Mouse (Mus musculus): ENCODE measurements around the gene Limch1. TPM values are rescaled to one million over a fixed set of nuclear protein-coding genes. Genes with fewer than 3 reads are reported as not detected.

The Limch1 gene
- polyA plus RNA-seq, 1 experiment from 2014 or later, result 25.1 TPM

GRCm38 (mm10) chr5:66958118-66958517 lies 212.5 kb downstream of the Limch1 start:
- H3K9ac ChIP-seq, result no peak overlapping the region
- no peak overlapping the region for H3K27ac ChIP-seq (replicated peaks)
- no peak for ATAC-seq (ENCODE audit: extremely low read depth, insufficient number of reproducible peaks, low FRiP score, low TSS enrichment)
- H3K9me3 ChIP-seq, result no peaks in the 10 kb centered on the region
- 0 out of 2 replicates have a peak, but pooled peaks cover 6% of the 10 kb centered on the region for H3K27me3 ChIP-seq (replicated peaks)
- 70% methylated on average over 8 of the region's 8 CpGs for WGBS
- no peak overlapping the region for H3K4me2 ChIP-seq
- no peak overlapping the region for H3K4me3 ChIP-seq
- no peaks in the 10 kb centered on the region for H3K4me1 ChIP-seq
- H3K36me3 ChIP-seq, result peaks cover 17% of the 10 kb centered on the region

GRCm38 (mm10) chr5:66959968-66960367 lies 214.3 kb downstream of the Limch1 start:
- H3K4me2 ChIP-seq, result no peak overlapping the region
- no peaks in the 10 kb centered on the region for H3K4me1 ChIP-seq
- peaks cover 17% of the 10 kb centered on the region for H3K36me3 ChIP-seq
- 88% methylated on average over 8 of the region's 8 CpGs for WGBS
- H3K9ac ChIP-seq, result no peak overlapping the region
- H3K4me3 ChIP-seq, result no peak overlapping the region
- no peaks in the 10 kb centered on the region for H3K9me3 ChIP-seq
- H3K27me3 ChIP-seq (replicated peaks), result peaks cover 19% of the 10 kb centered on the region
- H3K27ac ChIP-seq (replicated peaks), result no peak overlapping the region
- no peak for ATAC-seq (ENCODE audit: extremely low read depth, insufficient number of reproducible peaks, low FRiP score, low TSS enrichment)

DNA sequence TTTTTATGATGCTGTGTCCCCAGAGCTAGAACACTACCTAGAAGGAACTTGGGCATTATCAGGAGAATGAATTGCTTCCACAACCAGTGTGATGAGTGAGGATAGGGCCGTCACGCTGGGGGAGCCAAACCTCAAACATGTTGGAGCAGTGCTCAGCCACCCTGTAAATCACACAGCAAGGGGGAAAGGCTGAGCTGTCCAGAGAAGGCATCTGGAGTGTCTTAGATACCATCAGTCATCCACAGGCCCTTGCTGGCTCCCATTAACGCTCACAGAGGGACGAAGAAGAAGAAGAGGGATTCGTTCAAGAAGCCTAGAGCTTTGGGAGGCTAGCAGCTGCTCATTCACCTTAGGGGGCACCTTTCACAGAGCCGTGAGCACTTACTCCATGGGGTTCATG lies 219.8 kb downstream of the Limch1 start:
- Histone ChIP-seq H3K4me3 (no peak overlapping the region), H3K4me1 (peaks cover 23% of the 10 kb centered on the region), H3K27ac (replicated peaks) (no peak overlapping the region), H3K4me2 (no peak overlapping the region), H3K27me3 (replicated peaks) (peaks cover 25% of the 10 kb centered on the region), H3K9me3 (no peaks in the 10 kb centered on the region), H3K36me3 (peaks cover 12% of the 10 kb centered on the region), H3K9ac (no peak overlapping the region)
- no peak for ATAC-seq (ENCODE audit: extremely low read depth, insufficient number of reproducible peaks, low FRiP score, low TSS enrichment)
- 43% methylated on average over 6 of the region's 6 CpGs for WGBS

DNA sequence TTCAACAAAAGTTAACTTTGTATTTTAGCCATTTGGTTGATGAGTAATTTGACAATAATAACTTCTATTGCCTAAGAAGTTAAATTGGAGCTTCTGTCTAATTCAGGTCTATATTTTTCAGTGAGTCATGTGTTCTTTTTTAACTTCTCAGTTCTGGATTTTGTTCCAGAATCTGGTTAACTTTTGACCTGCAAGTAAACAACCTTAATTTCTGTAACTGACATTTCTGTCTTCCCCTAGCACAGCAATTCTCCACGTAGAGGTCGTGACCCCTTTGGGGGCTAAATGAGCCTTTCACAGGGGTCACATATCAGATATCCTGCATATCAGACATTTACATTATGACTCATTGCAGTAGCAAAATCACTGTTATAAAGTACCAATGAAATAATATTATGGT lies 221.5 kb downstream of the Limch1 start:
- peaks cover 25% of the 10 kb centered on the region for H3K27me3 ChIP-seq (replicated peaks)
- H3K4me1 ChIP-seq, result peaks cover 23% of the 10 kb centered on the region
- H3K4me3 ChIP-seq, result no peak overlapping the region
- H3K9me3 ChIP-seq, result no peaks in the 10 kb centered on the region
- no peak for ATAC-seq (ENCODE audit: extremely low read depth, insufficient number of reproducible peaks, low FRiP score, low TSS enrichment)
- 60% methylated on average over 2 of the region's 2 CpGs for WGBS
- H3K36me3 ChIP-seq, result no peaks in the 10 kb centered on the region
- H3K9ac ChIP-seq, result no peak overlapping the region
- no peak overlapping the region for H3K4me2 ChIP-seq
- no peak overlapping the region for H3K27ac ChIP-seq (replicated peaks)

- Histone ChIP-seq H3K4me1 (peaks cover 23% of the 10 kb centered on the region), H3K27me3 (replicated peaks) (peaks cover 25% of the 10 kb centered on the region), H3K4me3 (peak overlapping the region; percentile 37), H3K4me2 (peak overlapping the region; percentile 67), H3K9ac (peak overlapping the region; percentile 28), H3K36me3 (no peaks in the 10 kb centered on the region), H3K9me3 (no peaks in the 10 kb centered on the region), H3K27ac (replicated peaks) (peak overlapping the region; percentile 66)
- WGBS, result 52% methylated on average over 4 of the region's 4 CpGs
- no peak for ATAC-seq (ENCODE audit: extremely low read depth, insufficient number of reproducible peaks, low FRiP score, low TSS enrichment)
These were observed 222.0 kb downstream of the Limch1 start for GRCm38 (mm10) chr5:66967646-66968045.

GRCm38 (mm10) chr5:66968059-66968833 lies 222.6 kb downstream of the Limch1 start:
- Histone ChIP-seq H3K36me3 (no peaks in the 10 kb centered on the region), H3K9ac (peak overlapping the region; percentile 28), H3K4me3 (peak overlapping the region; percentile 37), H3K9me3 (no peaks in the 10 kb centered on the region), H3K27ac (replicated peaks) (peak overlapping the region; percentile 66), H3K27me3 (replicated peaks) (peaks cover 25% of the 10 kb centered on the region), H3K4me2 (peak overlapping the region; percentile 67), H3K4me1 (peaks cover 23% of the 10 kb centered on the region)
- WGBS, result 17% methylated on average over 23 of the region's 23 CpGs
- no peak for ATAC-seq (ENCODE audit: extremely low read depth, insufficient number of reproducible peaks, low FRiP score, low TSS enrichment)

DNA sequence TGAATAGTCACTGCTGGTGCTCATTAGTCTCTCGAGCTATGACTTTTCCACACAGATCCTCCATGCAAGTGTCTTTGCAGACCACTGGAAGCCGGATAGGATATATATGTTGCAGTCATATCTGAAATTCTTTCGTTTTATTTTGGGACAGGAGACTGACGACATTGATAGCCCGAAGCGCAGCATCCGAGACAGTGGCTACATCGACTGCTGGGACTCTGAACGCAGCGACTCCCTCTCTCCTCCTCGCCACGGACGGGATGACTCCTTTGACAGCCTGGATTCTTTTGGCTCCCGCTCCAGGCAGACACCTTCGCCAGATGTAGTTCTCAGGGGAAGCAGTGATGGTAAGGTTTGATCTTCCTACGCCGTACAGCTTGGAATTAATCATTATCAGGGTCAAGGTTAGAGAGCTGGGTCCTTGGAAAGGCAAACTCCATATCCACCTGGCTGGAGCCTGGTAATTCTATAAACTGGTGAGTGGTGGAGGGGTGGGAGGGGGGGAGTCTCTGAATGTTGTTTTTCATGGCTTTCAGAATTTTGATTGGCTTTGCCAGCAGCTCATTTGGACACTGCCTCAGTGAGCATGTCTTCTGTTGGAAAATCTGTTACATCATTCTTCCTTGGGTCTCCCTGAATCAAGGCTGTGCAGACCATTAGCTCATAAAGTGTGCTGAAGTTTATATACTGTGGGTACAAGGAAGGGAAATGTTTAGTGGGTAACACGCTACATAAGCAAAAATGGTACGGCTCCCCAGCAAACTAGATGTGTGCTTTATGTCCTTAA lies 223.5 kb downstream of the Limch1 start:
- Histone ChIP-seq H3K36me3 (no peaks in the 10 kb centered on the region), H3K4me2 (peak overlapping the region; percentile 67), H3K4me1 (peaks cover 23% of the 10 kb centered on the region), H3K9ac (no peak overlapping the region), H3K4me3 (peak overlapping the region; percentile 24), H3K27ac (replicated peaks) (no peak overlapping the region), H3K27me3 (replicated peaks) (peaks cover 17% of the 10 kb centered on the region), H3K9me3 (no peaks in the 10 kb centered on the region)
- no peak for ATAC-seq (ENCODE audit: extremely low read depth, insufficient number of reproducible peaks, low FRiP score, low TSS enrichment)
- 51% methylated on average over 19 of the region's 19 CpGs for WGBS

DNA sequence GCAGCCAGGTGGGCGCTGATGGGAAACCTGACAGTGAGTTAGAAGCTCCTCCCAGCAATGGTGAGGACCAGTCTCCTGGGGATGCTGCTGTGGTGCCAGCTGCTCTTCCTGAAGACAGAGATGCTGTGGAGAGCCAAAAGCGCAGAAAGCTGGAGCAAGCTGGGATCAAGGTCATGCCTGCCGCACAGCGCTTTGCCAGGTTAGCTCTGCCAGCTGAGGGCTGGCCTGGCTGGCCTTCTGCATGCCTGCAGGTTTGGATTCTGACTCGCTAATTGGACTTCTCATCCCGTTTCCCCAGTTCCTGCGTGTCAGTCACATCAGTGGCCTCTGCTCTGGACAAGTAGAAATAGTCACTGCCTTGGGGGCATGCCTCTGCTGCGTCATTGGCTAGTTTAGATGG lies 230.0 kb downstream of the Limch1 start:
- no peak overlapping the region for H3K27ac ChIP-seq (replicated peaks)
- H3K36me3 ChIP-seq, result peaks cover 5% of the 10 kb centered on the region; the same call in 1 of the 2 replicates
- 75% methylated on average over 8 of the region's 8 CpGs for WGBS
- H3K9ac ChIP-seq, result no peak overlapping the region
- no peak for ATAC-seq (ENCODE audit: extremely low read depth, insufficient number of reproducible peaks, low FRiP score, low TSS enrichment)
- H3K27me3 ChIP-seq (replicated peaks), result 0 out of 2 replicates have a peak, but pooled peaks cover 3% of the 10 kb centered on the region
- H3K9me3 ChIP-seq, result no peaks in the 10 kb centered on the region
- no peak overlapping the region for H3K4me3 ChIP-seq
- peaks cover 7% of the 10 kb centered on the region for H3K4me1 ChIP-seq
- H3K4me2 ChIP-seq, result no peak overlapping the region

- H3K27me3 ChIP-seq (replicated peaks), result peaks cover 24% of the 10 kb centered on the region; the same call in 1 of the 2 replicates
- peaks cover 7% of the 10 kb centered on the region for H3K4me1 ChIP-seq
- H3K4me2 ChIP-seq, result no peak overlapping the region; the same call in 1 of the 2 replicates
- H3K9ac ChIP-seq, result no peak overlapping the region
- H3K27ac ChIP-seq (replicated peaks), result no peak overlapping the region
- no peak for ATAC-seq (ENCODE audit: extremely low read depth, insufficient number of reproducible peaks, low FRiP score, low TSS enrichment)
- H3K4me3 ChIP-seq, result no peak overlapping the region
- WGBS, result 62% methylated on average over 19 of the region's 19 CpGs
- H3K36me3 ChIP-seq, result peaks cover 5% of the 10 kb centered on the region; the same call in 1 of the 2 replicates
- H3K9me3 ChIP-seq, result no peaks in the 10 kb centered on the region
These were observed 233.9 kb downstream of the Limch1 start for GRCm38 (mm10) chr5:66979332-66980218.

GRCm38 (mm10) chr5:66980862-66981261 lies 235.2 kb downstream of the Limch1 start:
- no peak overlapping the region for H3K9ac ChIP-seq
- H3K27me3 ChIP-seq (replicated peaks), result peaks cover 33% of the 10 kb centered on the region
- no peak for ATAC-seq (ENCODE audit: extremely low read depth, insufficient number of reproducible peaks, low FRiP score, low TSS enrichment)
- H3K4me2 ChIP-seq, result no peak overlapping the region
- H3K4me3 ChIP-seq, result no peak overlapping the region
- no peaks in the 10 kb centered on the region for H3K9me3 ChIP-seq
- H3K27ac ChIP-seq (replicated peaks), result no peak overlapping the region
- 65% methylated on average over 4 of the region's 4 CpGs for WGBS
- H3K36me3 ChIP-seq, result no peaks in the 10 kb centered on the region
- peaks cover 7% of the 10 kb centered on the region for H3K4me1 ChIP-seq

DNA sequence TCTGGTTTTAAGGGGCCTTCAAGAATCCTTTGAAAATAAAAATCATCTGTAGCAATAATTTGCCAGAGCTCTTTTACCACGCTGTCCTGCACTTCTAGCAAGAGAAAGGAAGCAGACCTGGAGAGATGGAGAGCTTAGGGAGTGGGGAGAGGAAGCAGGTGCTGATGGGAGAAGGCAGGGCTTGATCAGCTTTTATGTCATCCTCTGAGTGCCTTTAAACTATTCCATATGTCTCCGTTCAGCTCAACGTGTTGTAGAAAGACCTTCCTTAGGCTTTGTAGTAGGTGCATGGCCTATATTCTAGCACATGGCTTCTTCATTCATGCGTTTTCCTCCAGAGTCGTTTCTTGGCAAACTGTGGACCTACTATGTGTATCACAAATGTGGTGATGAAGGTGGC lies 237.5 kb downstream of the Limch1 start:
- no peak for ATAC-seq (ENCODE audit: extremely low read depth, insufficient number of reproducible peaks, low FRiP score, low TSS enrichment)
- WGBS, result 78% methylated on average over 5 of the region's 5 CpGs
- Histone ChIP-seq H3K27me3 (replicated peaks) (peaks cover 56% of the 10 kb centered on the region), H3K36me3 (0 out of 2 replicates have a peak, but pooled peaks cover 2% of the 10 kb centered on the region), H3K4me3 (no peak overlapping the region), H3K4me1 (peaks cover 7% of the 10 kb centered on the region), H3K9me3 (no peaks in the 10 kb centered on the region), H3K27ac (replicated peaks) (no peak overlapping the region), H3K4me2 (no peak overlapping the region), H3K9ac (no peak overlapping the region)

Data from heart, embryonic 13.5 days (tissue).